Mouse (Mus musculus): ENCODE measurements at regions not wholly inside any gene's neighbourhood (a gene's known extent, or its start where the extent isn't known, plus 50 kb on each side); places are given as distances from the start of the nearest gene placed in this dataset.
"Not testable (repeated sequence)": the region's sequence is repeated elsewhere in the genome, so short reads cannot be mapped to it uniquely, and the experiment has no call there.

GRCm38 (mm10) chr15:8767624-8768571, 57.3 kb upstream of the Slc1a3 start:
- DNase-seq (ENCODE audit: low read depth, low spot score): no peak

GRCm38 (mm10) chr15:8766208-8766607, 55.6 kb upstream of the Slc1a3 start:
- DNase-seq (ENCODE audit: low read depth, low spot score): not testable (repeated sequence)

GRCm38 (mm10) chr15:8761741-8762271, 51.2 kb upstream of the Slc1a3 start:
- DNase-seq (ENCODE audit: low read depth, low spot score): no peak

GRCm38 (mm10) chr15:8761132-8761531, 50.6 kb upstream of the Slc1a3 start:
- DNase-seq (ENCODE audit: low read depth, low spot score): no peak
